10 mouse cellular contexts compared by ENCODE assay signal in the genomic region with DNA sequence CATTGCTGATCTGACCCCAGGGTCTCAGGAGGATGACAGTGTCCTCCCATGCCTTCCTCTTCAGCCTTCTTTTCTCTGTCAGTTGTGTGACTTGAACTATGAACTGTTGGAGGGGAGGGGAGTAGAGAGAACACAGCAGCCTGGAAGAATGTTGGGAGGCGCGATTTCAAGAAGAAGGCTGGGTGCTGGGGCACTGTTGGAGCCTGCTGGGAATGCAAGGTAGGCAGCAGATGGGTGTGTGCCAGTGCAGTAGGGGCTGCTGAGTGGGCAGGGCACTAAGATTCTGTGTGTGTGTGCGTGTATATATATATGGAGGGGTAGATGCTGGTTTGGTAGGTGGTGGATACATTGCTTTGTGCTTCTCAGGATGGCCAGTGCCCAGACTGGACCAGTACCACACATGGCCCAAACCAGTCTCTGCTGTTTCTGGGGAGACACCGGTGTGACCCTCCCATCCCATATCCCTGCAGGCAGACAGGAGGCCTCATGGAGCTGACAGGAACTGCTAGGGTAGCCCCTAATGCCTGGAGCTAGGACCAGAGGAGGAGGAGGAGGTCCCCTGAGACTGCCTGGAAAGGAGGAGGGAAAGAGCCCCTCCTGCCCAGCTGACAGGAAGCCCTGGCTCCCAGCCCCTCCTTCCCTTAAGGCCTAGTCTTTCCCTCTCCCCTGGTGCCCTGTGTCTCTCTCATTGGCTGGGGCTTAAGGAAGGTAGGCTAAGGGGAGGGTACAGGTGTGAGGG. TPM values are rescaled to one million over a fixed set of nuclear protein-coding genes. Genes with fewer than 3 reads are reported as not detected.
A peak's percentile ranks its signal among the peaks of the same experiment; 100 is the strongest.
DNase-seq lines count a peak whose midpoint lies in the region; ATAC-seq and TF ChIP-seq lines count a peak whose summit lies in the region.
"Had no signal": no experiment of that assay in that cellular context is flagged by ENCODE, and none has a peak within 500 bp of the region (broad histone marks: within the 10 kb centered on the region; RNA-seq: fewer than 3 reads in every experiment).

No protein-coding gene starts in this region.

- 80% methylated on average over 4 of the region's 4 CpGs for WGBS in spleen, adult 2 months
- 36% methylated on average over 4 of the region's 4 CpGs for WGBS in hindbrain, embryonic 14.5 days
- 46% methylated on average over 4 of the region's 4 CpGs for WGBS in midbrain, embryonic 14.5 days
- WGBS in liver, embryonic 12.5 days (ENCODE audit: insufficient replicate concordance), result 54% methylated on average over 4 of the region's 4 CpGs

- no peaks in the 10 kb centered on the region for H3K27me3 ChIP-seq in spleen, adult 2 months (ENCODE audit: control insufficient read depth, insufficient read depth, low read length)
- H3K27me3 ChIP-seq in hindbrain, embryonic 14.5 days (ENCODE audit: control insufficient read depth, insufficient read depth, low read length), result no peaks in the 10 kb centered on the region
- H3K27me3 ChIP-seq in midbrain, embryonic 14.5 days (ENCODE audit: control insufficient read depth, insufficient read depth, low read length), result no peaks in the 10 kb centered on the region
- H3K27me3 ChIP-seq in liver, embryonic 12.5 days (replicated peaks), result peaks cover 24% of the 10 kb centered on the region
- H3K27me3 ChIP-seq: CH12.LX had no signal

- peak overlapping the region; percentile 26; the same call in 1 of the 2 replicates for H3K9ac ChIP-seq in hindbrain, embryonic 14.5 days
- H3K9ac ChIP-seq in midbrain, embryonic 14.5 days (replicated peaks; ENCODE audit: low read length), result peak overlapping the region; percentile 38; the same call in 1 of the 2 replicates
- H3K9ac ChIP-seq in liver, embryonic 12.5 days, result no peak overlapping the region
- H3K9ac ChIP-seq: liver, embryonic 14.5 days had no signal

- H3K4me3 ChIP-seq in spleen, adult 2 months (ENCODE audit: extremely low read depth, insufficient read depth, insufficient read length), result no peak overlapping the region
- H3K4me3 ChIP-seq in hindbrain, embryonic 14.5 days (replicated peaks; ENCODE audit: low read length), result no peak overlapping the region
- no peak overlapping the region for H3K4me3 ChIP-seq in midbrain, embryonic 14.5 days (replicated peaks; ENCODE audit: low read depth, low read length)
- H3K4me3 ChIP-seq in liver, embryonic 12.5 days, result no peak overlapping the region

- H3K4me2 ChIP-seq in hindbrain, embryonic 14.5 days (replicated peaks), result peak overlapping the region; percentile 97
- peak overlapping the region; percentile 98 for H3K4me2 ChIP-seq in midbrain, embryonic 14.5 days (ENCODE audit: low read length)
- no peak overlapping the region for H3K4me2 ChIP-seq in liver, embryonic 12.5 days

- DNase-seq in cerebellum, adult 9-11 months, result peak; percentile 63
- no peak for DNase-seq in cerebellum, postnatal 14 days
- DNase-seq in spleen, adult 2 months (ENCODE audit: low read depth in 1 of 2, low spot score in 2 of 2), result no peak
- DNase-seq in spleen, postnatal 14 days (ENCODE audit: low spot score in 2 of 2), result no peak
- DNase-seq in hindbrain, embryonic 14.5 days (ENCODE audit: low spot score), result no peak
- no peak for DNase-seq in midbrain, embryonic 14.5 days
- DNase-seq in layer of hippocampus, postnatal 10 days (ENCODE audit: low spot score in 2 of 2), result no peak

- no peak for TF ChIP-seq CTCF in spleen, adult 2 months (IDR thresholded peaks at IDR 0.05; ENCODE audit: extremely low read depth, insufficient read depth, insufficient read length, insufficient replicate concordance)

- peak overlapping the region; percentile 4; the same call in 1 of the 2 replicates for H3K27ac ChIP-seq in spleen, adult 2 months (ENCODE audit: insufficient read depth, low read length)
- peak overlapping the region; percentile 26 for H3K27ac ChIP-seq in hindbrain, embryonic 14.5 days
- 0 out of 2 replicates have a peak overlapping the region, but pooled peaks have one; percentile 33 for H3K27ac ChIP-seq in midbrain, embryonic 14.5 days (replicated peaks; ENCODE audit: low read depth, low read length)
- H3K27ac ChIP-seq in liver, embryonic 12.5 days, result no peak overlapping the region
- H3K27ac ChIP-seq: liver, embryonic 14.5 days had no signal

- no peak for ATAC-seq in hindbrain, embryonic 14.5 days (ENCODE audit: low FRiP score)
- no peak for ATAC-seq in midbrain, embryonic 14.5 days (ENCODE audit: low FRiP score, low TSS enrichment)
- ATAC-seq in liver, embryonic 12.5 days, result no peak

- TF ChIP-seq POLR2A in spleen, adult 2 months (IDR thresholded peaks at IDR 0.05; ENCODE audit: low read depth, low read length), result no peak

- 0 out of 2 replicates have a peak, but pooled peaks cover 1% of the 10 kb centered on the region for H3K36me3 ChIP-seq in spleen, adult 2 months (ENCODE audit: control insufficient read depth, insufficient read depth, low read length)
- 0 out of 2 replicates have a peak, but pooled peaks cover 3% of the 10 kb centered on the region for H3K36me3 ChIP-seq in hindbrain, embryonic 14.5 days (replicated peaks; ENCODE audit: control insufficient read depth, insufficient read depth)
- H3K36me3 ChIP-seq in midbrain, embryonic 14.5 days (ENCODE audit: control insufficient read depth, insufficient read depth, low read length), result no peaks in the 10 kb centered on the region
- H3K36me3 ChIP-seq in liver, embryonic 12.5 days, result no peaks in the 10 kb centered on the region

- no peaks in the 10 kb centered on the region for H3K9me3 ChIP-seq in hindbrain, embryonic 14.5 days (ENCODE audit: control insufficient read depth, low read length)
- no peaks in the 10 kb centered on the region for H3K9me3 ChIP-seq in midbrain, embryonic 14.5 days (ENCODE audit: control insufficient read depth, low read length)
- no peaks in the 10 kb centered on the region for H3K9me3 ChIP-seq in liver, embryonic 12.5 days (replicated peaks)

- H3K4me1 ChIP-seq in spleen, adult 2 months (ENCODE audit: control insufficient read depth, insufficient read depth, insufficient read length), result peaks cover 18% of the 10 kb centered on the region
- H3K4me1 ChIP-seq in hindbrain, embryonic 14.5 days (replicated peaks; ENCODE audit: control insufficient read depth, insufficient read depth, low read length), result peaks cover 66% of the 10 kb centered on the region
- H3K4me1 ChIP-seq in midbrain, embryonic 14.5 days (ENCODE audit: control insufficient read depth, insufficient read depth, low read length), result peaks cover 69% of the 10 kb centered on the region
- H3K4me1 ChIP-seq in liver, embryonic 12.5 days, result peaks cover 85% of the 10 kb centered on the region

RNA-seq across cellular contexts. Expression of a gene that starts 5.8 kb away (rescaled TPM):
- polyA plus RNA-seq in spleen, adult 2 months (2012; rRNA removed), result 24.3 and 25.1 TPM in 2 replicates
- polyA plus RNA-seq in hindbrain, embryonic 14.5 days (2014; fragmentation: Nextera tagmentation; extraction: Ambion mirVana), result 12.9 and 13.4 TPM in 2 replicates
- 13.0 and 15.3 TPM in 2 replicates for polyA plus RNA-seq in midbrain, embryonic 14.5 days (2014; fragmentation: Nextera tagmentation; extraction: Ambion mirVana)
- total RNA-seq in layer of hippocampus, postnatal 10 days (2021), result 100 to 1,000 TPM in 1 of 2 experiments, 10 to 100 TPM in 1; 98.1 to 103 TPM
- polyA plus RNA-seq in liver, embryonic 12.5 days (2016; fragmentation: Nextera tagmentation; extraction: Ambion mirVana), result 2.9 and 3.2 TPM in 2 replicates

RNA-seq across cellular contexts. Expression of a gene that starts 43.0 kb away (rescaled TPM):
- 37.5 and 39.9 TPM in 2 replicates for polyA plus RNA-seq in spleen, adult 2 months (2012; rRNA removed)
- 0.14 and 0.17 TPM in 2 replicates for polyA plus RNA-seq in hindbrain, embryonic 14.5 days (2014; fragmentation: Nextera tagmentation; extraction: Ambion mirVana)
- polyA plus RNA-seq in midbrain, embryonic 14.5 days (2014; fragmentation: Nextera tagmentation; extraction: Ambion mirVana), result 0.08 TPM in 1 of 2 replicates, not detected in the other
- total RNA-seq in layer of hippocampus, postnatal 10 days (2021), result under 1 TPM; 0.13 to 0.46 TPM
- 0.60 and 0.73 TPM in 2 replicates for polyA plus RNA-seq in liver, embryonic 12.5 days (2016; fragmentation: Nextera tagmentation; extraction: Ambion mirVana)

Comparison
In these comparisons a context has a peak if more than half of its experiments do, and no peak if none do; other contexts are left out.
1. RNA of a gene that starts 43.0 kb away (polyA plus RNA-seq): 37.5 to 39.9 TPM in spleen, adult 2 months; 0.60 to 0.73 TPM in liver, embryonic 12.5 days, 0.14 to 0.17 TPM in hindbrain, embryonic 14.5 days and 0.08 TPM in midbrain, embryonic 14.5 days; every median in the first group is over 10 times any median in the second.